Mouse (Mus musculus): ENCODE data around the gene Timm8b. TPM values are rescaled to one million over a fixed set of nuclear protein-coding genes. Genes with fewer than 3 reads are reported as not detected.

Gene Timm8b
- 196 and 264 TPM in 2 replicates for polyA plus RNA-seq (2012; rRNA removed; ENCODE audit: low replicate concordance)

GRCm38 (mm10) chr9:50603189-50603997 lies at the start of gene Timm8b, which contains the start of gene Sdhd:
Timm8b (plus strand) TSS chr9:50603910.
Sdhd (minus strand) TSS chr9:50603812.

GRCm38 (mm10) chr9:50554241-50555093 lies 49.2 kb upstream of the Timm8b start, which contains the start of gene Il18:
Il18 (plus strand) TSS chr9:50554827.

DNA sequence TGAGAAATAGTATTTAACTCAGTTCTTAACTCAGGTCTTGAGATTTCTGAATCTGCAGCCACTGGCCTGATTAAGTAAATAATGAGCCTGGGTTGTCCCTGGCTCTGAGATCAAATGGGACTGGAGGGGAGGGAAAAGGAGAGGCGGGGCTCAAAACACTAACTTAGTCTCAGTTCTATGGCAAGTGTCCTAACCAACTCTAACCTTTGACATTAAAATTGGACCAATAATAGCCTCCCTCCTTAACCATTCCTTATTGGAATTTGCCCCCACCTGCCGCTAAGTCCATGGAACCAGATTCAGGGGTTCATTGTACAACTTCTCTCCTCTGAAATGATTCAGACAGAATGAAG lies 48.6 kb upstream of the Timm8b start, which contains the start of gene Bco2:
TSS of gene Bco2 (minus strand) at position 88 of the 353 bp plus-strand sequence.

DNA sequence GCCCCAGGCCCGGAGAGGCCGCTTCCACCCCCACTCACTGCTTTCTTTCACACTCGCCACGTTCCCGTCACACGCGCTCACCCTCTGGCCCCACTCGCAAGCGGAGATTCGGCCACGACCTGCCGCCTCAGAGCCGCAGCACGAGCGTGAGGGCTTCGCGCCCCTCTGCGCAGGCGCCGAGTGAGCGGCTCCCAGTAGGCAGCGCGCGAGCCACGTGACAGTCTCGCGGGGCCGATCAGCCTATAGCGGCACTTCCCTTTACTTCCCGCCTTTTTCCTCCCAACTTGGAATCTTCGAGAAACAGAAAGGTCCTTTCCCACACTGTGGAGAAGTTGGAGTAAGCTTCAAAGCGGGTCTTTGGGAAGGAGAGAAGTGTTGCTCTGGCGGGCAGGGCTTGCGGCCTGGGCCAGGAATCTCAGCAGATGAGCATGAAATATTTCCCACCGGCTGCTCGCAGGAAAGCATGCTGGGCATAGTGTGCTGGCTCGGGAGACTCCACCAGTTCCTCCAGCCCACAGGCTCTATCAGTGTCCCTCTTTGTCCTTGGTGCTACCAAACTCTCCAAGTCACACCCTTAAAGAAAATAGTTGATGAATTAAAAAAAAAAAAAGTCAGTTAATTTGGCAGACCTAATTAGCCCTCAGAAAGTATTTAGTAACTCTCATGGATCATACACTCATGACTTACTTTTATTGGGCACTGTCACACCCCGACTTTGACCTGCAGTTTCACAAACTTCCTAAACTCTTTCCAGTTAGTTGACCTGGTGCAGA lies 42.4 kb upstream of the Timm8b start, which contains the start of gene Tex12:
TSS of gene Tex12 (minus strand) at position 181 of the 773 bp plus-strand sequence.

GRCm38 (mm10) chr9:50616766-50617603 lies 13.3 kb downstream of the Timm8b start, which contains the start of the genes Pih1d2 and Nkapd1:
Pih1d2 (plus strand) TSS chr9:50617321.
Nkapd1 (minus strand) TSS chr9:50617464.

Other genes with a start within 250 kb of the Timm8b start
- gene Plet1, start 109.4 kb upstream of the Timm8b start, polyA plus RNA-seq (2012; rRNA removed; ENCODE audit: low replicate concordance), result 0.49 and 173 TPM in 2 replicates
- gene Pts, start 75.2 kb upstream of the Timm8b start, polyA plus RNA-seq (2012; rRNA removed; ENCODE audit: low replicate concordance), result 40.9 and 51.6 TPM in 2 replicates
- 4.6 TPM in 2 replicates for gene Il18, start 49.1 kb upstream of the Timm8b start, polyA plus RNA-seq (2012; rRNA removed; ENCODE audit: low replicate concordance)
- gene Bco2, start 48.7 kb upstream of the Timm8b start, polyA plus RNA-seq (2012; rRNA removed; ENCODE audit: low replicate concordance), result 0.36 and 1.1 TPM in 2 replicates
- gene Tex12, start 42.6 kb upstream of the Timm8b start, polyA plus RNA-seq (2012; rRNA removed; ENCODE audit: low replicate concordance), result not detected in 2 replicates
- 236 and 403 TPM in 2 replicates for gene Sdhd, start 98 bp upstream of the Timm8b start, polyA plus RNA-seq (2012; rRNA removed; ENCODE audit: low replicate concordance)
- 1.5 and 1.8 TPM in 2 replicates for gene Pih1d2, start 13.4 kb downstream of the Timm8b start, polyA plus RNA-seq (2012; rRNA removed; ENCODE audit: low replicate concordance)
- gene Nkapd1, start 13.6 kb downstream of the Timm8b start, polyA plus RNA-seq (2012; rRNA removed; ENCODE audit: low replicate concordance), result 4.9 and 8.5 TPM in 2 replicates
- 75.0 and 100 TPM in 2 replicates for gene Dlat, start 55.9 kb downstream of the Timm8b start, polyA plus RNA-seq (2012; rRNA removed; ENCODE audit: low replicate concordance)
- gene Dixdc1, start 135.6 kb downstream of the Timm8b start, polyA plus RNA-seq (2012; rRNA removed; ENCODE audit: low replicate concordance), result 3.5 and 9.6 TPM in 2 replicates
- gene 2310030G06Rik, start 142.6 kb downstream of the Timm8b start, polyA plus RNA-seq (2012; rRNA removed; ENCODE audit: low replicate concordance), result 1.7 and 5.9 TPM in 2 replicates
- gene Cryab, start 147.4 kb downstream of the Timm8b start, polyA plus RNA-seq (2012; rRNA removed; ENCODE audit: low replicate concordance), result 144 and 503 TPM in 2 replicates
- gene Hspb2, start 148.4 kb downstream of the Timm8b start, polyA plus RNA-seq (2012; rRNA removed; ENCODE audit: low replicate concordance), result 24.6 and 27.1 TPM in 2 replicates
- gene Fdxacb1, start 164.3 kb downstream of the Timm8b start, polyA plus RNA-seq (2012; rRNA removed; ENCODE audit: low replicate concordance), result 4.9 and 6.3 TPM in 2 replicates
- 38.9 and 56.4 TPM in 2 replicates for gene Alg9, start 171.1 kb downstream of the Timm8b start, polyA plus RNA-seq (2012; rRNA removed; ENCODE audit: low replicate concordance)
- gene 1110032A03Rik, start 171.6 kb downstream of the Timm8b start, polyA plus RNA-seq (2012; rRNA removed; ENCODE audit: low replicate concordance), result 70.3 and 191 TPM in 2 replicates
- gene Ppp2r1b, start 241.4 kb downstream of the Timm8b start, polyA plus RNA-seq (2012; rRNA removed; ENCODE audit: low replicate concordance), result 41.3 and 58.5 TPM in 2 replicates

Measured in subcutaneous adipose tissue, adult 2 months (tissue).